Mouse (Mus musculus) intestine, embryonic 16.5 days (tissue): ENCODE results near the gene Kif6. TPM values are rescaled to one million over a fixed set of nuclear protein-coding genes. Genes with fewer than 3 reads are reported as not detected.

ENCODE experiments used
- ATAC-seq: fragments of 200-750 bp; cut with Nextera tagmentation; 2 replicates; pipeline ENCODE4 v1.8.0; 2017; ENCODE audit warnings: moderate TSS enrichment, moderate library complexity
- H3K27ac ChIP-seq: fragments of 300-500 bp; sonication (generic); 2 replicates; pipeline ENCODE4 v1.5.1; 2014; ENCODE audit warnings: mild to moderate bottlenecking, low read length
- H3K27me3 ChIP-seq: fragments of 300-500 bp; sonication (generic); replicated peaks from 2 replicates; pipeline ENCODE4 v1.6.1; 2014; ENCODE audit warnings: low read length, control low read depth, mixed read lengths; ENCODE audit not compliant: control insufficient read depth, insufficient read depth
- H3K36me3 ChIP-seq: fragments of 300-500 bp; sonication (generic); 2 replicates; pipeline ENCODE4 v1.6.1; 2014; ENCODE audit warnings: low read length, control low read depth; ENCODE audit not compliant: control insufficient read depth, insufficient read depth
- H3K4me1 ChIP-seq: fragments of 300-500 bp; sonication (generic); 2 replicates; pipeline ENCODE4 v1.6.1; 2014; ENCODE audit warnings: low read length, control low read depth, mixed read lengths; ENCODE audit not compliant: control insufficient read depth, insufficient read depth
- H3K4me2 ChIP-seq: fragments of 300-500 bp; sonication (generic); 2 replicates; pipeline ENCODE4 v1.6.1; 2014; ENCODE audit warnings: low read depth, low read length, control low read depth
- H3K4me3 ChIP-seq: fragments of 300-500 bp; sonication (generic); 2 replicates; pipeline ENCODE4 v1.5.1; 2014; ENCODE audit warnings: mild to moderate bottlenecking, low read length
- H3K9ac ChIP-seq: fragments of 300-500 bp; sonication (generic); 2 replicates; pipeline ENCODE4 v1.6.1; 2014; ENCODE audit warnings: low read depth, low read length
- H3K9me3 ChIP-seq: fragments of 300-500 bp; sonication (generic); 2 replicates; pipeline ENCODE4 v1.6.1; 2016; ENCODE audit warnings: low read length, control low read depth; ENCODE audit not compliant: control insufficient read depth
- WGBS: fragments of 180-500 bp; shearing (Covaris S2); extraction: QIAGEN DNeasy Blood & Tissue Kit; methylation state at CpG from one replicate; pipeline ENCODE4 v1.1.7; 2014; 5-methylcytosine and 5-hydroxymethylcytosine counted together
- polyA plus RNA-seq: library from polyadenylated mRNA; unstranded; fragments of >200 nt; fragmentation: Nextera tagmentation; extraction: Ambion mirVana; gene quantifications from 2 replicates; pipeline ENCODE4 v1.2.1, GENCODE M21; 2015

Kif6 gene
- polyA plus RNA-seq, 1 experiment from 2014 or later, result 1.1 TPM

- ATAC-seq, result no peak; the same call in 1 of the 2 replicates
- no peak overlapping the region for H3K4me2 ChIP-seq
- peaks cover 4% of the 10 kb centered on the region; the same call in 1 of the 2 replicates for H3K9me3 ChIP-seq
- no peak overlapping the region for H3K27ac ChIP-seq
- no peaks in the 10 kb centered on the region for H3K4me1 ChIP-seq
- H3K36me3 ChIP-seq, result no peaks in the 10 kb centered on the region
- H3K27me3 ChIP-seq, result no peaks in the 10 kb centered on the region
- no peak overlapping the region for H3K4me3 ChIP-seq
- WGBS, result 57% methylated on average over 7 of the region's 7 CpGs
- H3K9ac ChIP-seq, result no peak overlapping the region
Observed at GRCm38 (mm10) chr17:49649394-49649793, 34.5 kb downstream of the Kif6 start.

GRCm38 (mm10) chr17:49650366-49650765 is 35.4 kb downstream of the Kif6 start:
- Histone ChIP-seq H3K4me2 (no peak overlapping the region), H3K36me3 (no peaks in the 10 kb centered on the region), H3K4me1 (no peaks in the 10 kb centered on the region), H3K4me3 (no peak overlapping the region), H3K9ac (no peak overlapping the region), H3K27ac (no peak overlapping the region), H3K27me3 (no peaks in the 10 kb centered on the region), H3K9me3 (peaks cover 4% of the 10 kb centered on the region; the same call in 1 of the 2 replicates)
- no peak for ATAC-seq
- 86% methylated on average over 4 of the region's 4 CpGs for WGBS

GRCm38 (mm10) chr17:49652357-49652756 is 37.4 kb downstream of the Kif6 start:
- H3K36me3 ChIP-seq, result no peaks in the 10 kb centered on the region
- H3K27ac ChIP-seq, result no peak overlapping the region
- no peaks in the 10 kb centered on the region for H3K4me1 ChIP-seq
- no peak overlapping the region for H3K4me2 ChIP-seq
- H3K9me3 ChIP-seq, result no peaks in the 10 kb centered on the region
- 57% methylated on average over 3 of the region's 3 CpGs for WGBS
- no peak for ATAC-seq
- no peak overlapping the region for H3K4me3 ChIP-seq
- H3K9ac ChIP-seq, result no peak overlapping the region
- no peaks in the 10 kb centered on the region for H3K27me3 ChIP-seq

DNA sequence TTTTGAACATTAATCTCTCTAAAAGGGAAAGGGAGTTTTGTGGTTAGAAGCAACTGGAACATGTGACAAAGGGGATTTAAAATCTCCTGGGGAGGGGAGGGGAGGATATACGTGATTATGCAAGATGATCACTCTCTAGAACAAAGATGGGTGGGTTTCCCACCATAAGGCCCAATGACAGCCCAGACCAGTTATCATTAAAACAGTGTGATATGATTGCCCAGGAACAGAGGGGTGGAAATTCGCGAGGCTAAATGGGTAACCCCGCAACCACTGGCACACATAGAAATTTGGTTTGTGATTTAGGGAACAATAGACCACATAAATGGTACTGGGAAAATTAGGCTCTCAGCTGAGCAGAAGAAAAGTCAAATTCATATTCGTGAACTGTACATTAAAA is 37.9 kb downstream of the Kif6 start:
- ATAC-seq, result no peak
- WGBS, result 86% methylated on average over 5 of the region's 5 CpGs

DNA sequence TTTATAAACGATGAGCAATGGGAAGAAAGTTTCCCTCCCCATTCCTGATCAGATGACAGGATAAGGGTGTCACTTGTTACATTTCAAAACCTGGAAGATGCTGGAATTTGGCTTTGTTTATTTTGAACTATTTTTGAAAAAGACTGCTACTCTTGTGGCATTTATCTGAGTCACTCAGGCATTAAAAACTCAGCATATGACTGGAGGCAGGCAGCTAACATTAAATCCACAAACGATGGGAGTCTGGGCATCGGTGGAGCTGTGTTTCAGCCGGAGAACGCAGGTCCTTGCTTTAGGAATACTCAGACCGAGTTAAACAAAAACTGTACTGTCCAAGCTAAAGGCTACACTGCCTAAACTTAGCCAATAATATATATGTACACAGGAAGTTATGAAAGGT is 46.7 kb downstream of the Kif6 start:
- Histone ChIP-seq H3K9me3 (no peaks in the 10 kb centered on the region), H3K4me2 (no peak overlapping the region), H3K4me1 (0 out of 2 replicates have a peak, but pooled peaks cover 3% of the 10 kb centered on the region), H3K27ac (no peak overlapping the region), H3K4me3 (no peak overlapping the region), H3K27me3 (no peaks in the 10 kb centered on the region), H3K9ac (no peak overlapping the region), H3K36me3 (no peaks in the 10 kb centered on the region)
- WGBS, result 37% methylated on average over 6 of the region's 6 CpGs
- ATAC-seq, result no peak

More for the DNA sequence above, 37.9 kb downstream of the Kif6 start:
- Histone ChIP-seq H3K4me2 (no peak overlapping the region), H3K27me3 (no peaks in the 10 kb centered on the region), H3K27ac (no peak overlapping the region), H3K4me3 (no peak overlapping the region), H3K36me3 (no peaks in the 10 kb centered on the region), H3K9ac (no peak overlapping the region), H3K9me3 (no peaks in the 10 kb centered on the region), H3K4me1 (no peaks in the 10 kb centered on the region)

- no peak overlapping the region for H3K4me2 ChIP-seq
- H3K9ac ChIP-seq, result no peak overlapping the region
- H3K27me3 ChIP-seq, result no peaks in the 10 kb centered on the region
- 90% methylated on average over 5 of the region's 5 CpGs for WGBS
- H3K4me1 ChIP-seq, result no peaks in the 10 kb centered on the region
- no peaks in the 10 kb centered on the region for H3K36me3 ChIP-seq
- ATAC-seq, result no peak
- H3K27ac ChIP-seq, result no peak overlapping the region
- no peaks in the 10 kb centered on the region for H3K9me3 ChIP-seq
- no peak overlapping the region for H3K4me3 ChIP-seq
Observed at GRCm38 (mm10) chr17:49666728-49667127, 51.8 kb downstream of the Kif6 start.

GRCm38 (mm10) chr17:49668296-49668695 is 53.4 kb downstream of the Kif6 start:
- Histone ChIP-seq H3K9me3 (no peaks in the 10 kb centered on the region), H3K36me3 (no peaks in the 10 kb centered on the region), H3K4me1 (no peaks in the 10 kb centered on the region), H3K9ac (no peak overlapping the region), H3K4me2 (no peak overlapping the region), H3K4me3 (no peak overlapping the region), H3K27me3 (no peaks in the 10 kb centered on the region), H3K27ac (no peak overlapping the region)
- WGBS, result 82% methylated on average over 6 of the region's 6 CpGs
- ATAC-seq, result no peak

GRCm38 (mm10) chr17:49671921-49672339 is 57.0 kb downstream of the Kif6 start:
- Histone ChIP-seq H3K9me3 (0 out of 2 replicates have a peak, but pooled peaks cover 3% of the 10 kb centered on the region), H3K27me3 (no peaks in the 10 kb centered on the region), H3K27ac (no peak overlapping the region), H3K4me2 (no peak overlapping the region), H3K4me1 (no peaks in the 10 kb centered on the region), H3K36me3 (no peaks in the 10 kb centered on the region), H3K4me3 (no peak overlapping the region), H3K9ac (no peak overlapping the region)
- WGBS, result 63% methylated on average over 6 of the region's 6 CpGs
- ATAC-seq, result no peak

GRCm38 (mm10) chr17:49672421-49672820 is 57.5 kb downstream of the Kif6 start:
- Histone ChIP-seq H3K27me3 (no peaks in the 10 kb centered on the region), H3K4me1 (no peaks in the 10 kb centered on the region), H3K4me2 (no peak overlapping the region), H3K4me3 (no peak overlapping the region), H3K27ac (no peak overlapping the region), H3K36me3 (no peaks in the 10 kb centered on the region), H3K9ac (no peak overlapping the region), H3K9me3 (0 out of 2 replicates have a peak, but pooled peaks cover 3% of the 10 kb centered on the region)
- 88% methylated on average over 5 of the region's 5 CpGs for WGBS
- ATAC-seq, result no peak

DNA sequence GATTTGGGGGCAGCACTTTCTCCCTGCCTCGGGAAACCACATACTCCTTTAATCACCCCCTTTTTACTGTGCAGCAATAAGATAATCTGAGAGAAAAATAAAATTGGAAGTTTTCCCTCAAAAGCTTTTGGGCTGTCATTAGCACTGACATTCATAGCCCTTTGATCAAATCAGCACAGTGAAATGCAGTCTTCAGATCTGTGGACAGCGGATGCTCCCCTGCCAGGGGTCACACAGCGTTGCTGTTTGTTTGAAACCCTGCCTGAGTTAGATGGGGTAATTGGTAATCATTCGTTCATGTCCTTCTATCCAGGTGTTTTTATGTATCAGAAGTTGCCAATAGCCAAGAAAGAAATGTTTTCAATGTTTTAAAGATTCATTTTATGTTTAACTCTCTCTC is 60.7 kb downstream of the Kif6 start:
- 75% methylated on average over 4 of the region's 4 CpGs for WGBS

More for the DNA sequence above, 60.7 kb downstream of the Kif6 start:
- Histone ChIP-seq H3K27ac (no peak overlapping the region), H3K9ac (no peak overlapping the region), H3K9me3 (0 out of 2 replicates have a peak, but pooled peaks cover 3% of the 10 kb centered on the region), H3K4me2 (no peak overlapping the region), H3K4me1 (no peaks in the 10 kb centered on the region), H3K4me3 (no peak overlapping the region), H3K36me3 (no peaks in the 10 kb centered on the region), H3K27me3 (no peaks in the 10 kb centered on the region)
- ATAC-seq, result no peak
